Mouse (Mus musculus) heart, adult 2 months (tissue): ENCODE data around the gene Olfr877. TPM values are rescaled to one million over a fixed set of nuclear protein-coding genes. Genes with fewer than 3 reads are reported as not detected.

Source experiments
- DNase-seq, 2 experiments: peaks; one replicate each; pipeline ENCODE4 v3.0.0; 2021
- H3K27ac ChIP-seq: fragments of 200-600 bp; 2 replicates; pipeline ENCODE4 v1.8.1; 2022
- H3K27me3 ChIP-seq: fragments of 200-500 bp; 2 replicates; pipeline ENCODE4 v1.6.1; 2012; ENCODE audit warnings: mild to moderate bottlenecking, low read length, inconsistent platforms, mixed read lengths; ENCODE audit not compliant: control insufficient read depth, insufficient read depth
- H3K36me3 ChIP-seq: fragments of 200-500 bp; 2 replicates; pipeline ENCODE4 v1.6.1; 2012; ENCODE audit warnings: low read length, inconsistent platforms; ENCODE audit not compliant: control insufficient read depth, insufficient read depth
- H3K4me1 ChIP-seq: fragments of 200-500 bp; 2 replicates; pipeline ENCODE4 v1.6.1; 2011; ENCODE audit warnings: low read length; ENCODE audit not compliant: control insufficient read depth, insufficient read depth
- H3K4me3 ChIP-seq: fragments of 200-600 bp; 2 replicates; pipeline ENCODE4 v1.8.1; 2022
- H3K79me2 ChIP-seq: fragments of 200-500 bp; replicated peaks from 2 replicates; pipeline ENCODE4 v1.6.1; 2012; ENCODE audit warnings: mild to moderate bottlenecking, inconsistent platforms, low read length, moderate library complexity, mixed read lengths; ENCODE audit not compliant: control insufficient read depth, insufficient read depth
- H3K9ac ChIP-seq: fragments of 200-500 bp; 2 replicates; pipeline ENCODE4 v1.6.1; 2012; ENCODE audit warnings: low read depth, mild to moderate bottlenecking, control low read depth, inconsistent platforms, low read length, mixed read lengths
- CTCF ChIP-seq: fragments of 200-600 bp; IDR thresholded peaks from 2 replicates; pipeline ENCODE4 v1.8.1; 2022; ENCODE audit warnings: antibody characterized with exemption, mild to moderate bottlenecking, moderate library complexity
- EP300 ChIP-seq: fragments of 200-500 bp; IDR thresholded peaks from 2 replicates; pipeline ENCODE4 v1.6.1; 2011; ENCODE audit warnings: low read depth, low read length, control low read depth; ENCODE audit not compliant: insufficient read depth
- POLR2A ChIP-seq: fragments of 200-500 bp; IDR thresholded peaks from 2 replicates; pipeline ENCODE4 v1.6.1; 2011; ENCODE audit warnings: mild to moderate bottlenecking, low read depth, low read length, control low read depth; ENCODE audit not compliant: insufficient read depth
- WGBS: fragments of 180-500 bp; shearing (Covaris S2); methylation state at CpG from one replicate; pipeline ENCODE4 v1.1.7; 2018; 5-methylcytosine and 5-hydroxymethylcytosine counted together
- intact Hi-C: fragments of 180-260 bp; cut with DNase I; formaldehyde crosslinking; loops from one replicate; pipeline ENCODE4 v1.15.1; 2025
- polyA plus RNA-seq: library from polyadenylated mRNA; depleted of rRNA; stranded (reverse); fragments of >200 nt; gene quantifications from 2 replicates; pipeline ENCODE4 v1.2.3, GENCODE M21; 2012
- total RNA-seq, 2 experiments: library from RNA; stranded (reverse); gene quantifications; 2 replicates each; pipeline ENCODE4 v1.2.3; 2021

Gene Olfr877
- total and polyA plus RNA-seq, 3 experiments: not detected

DNA sequence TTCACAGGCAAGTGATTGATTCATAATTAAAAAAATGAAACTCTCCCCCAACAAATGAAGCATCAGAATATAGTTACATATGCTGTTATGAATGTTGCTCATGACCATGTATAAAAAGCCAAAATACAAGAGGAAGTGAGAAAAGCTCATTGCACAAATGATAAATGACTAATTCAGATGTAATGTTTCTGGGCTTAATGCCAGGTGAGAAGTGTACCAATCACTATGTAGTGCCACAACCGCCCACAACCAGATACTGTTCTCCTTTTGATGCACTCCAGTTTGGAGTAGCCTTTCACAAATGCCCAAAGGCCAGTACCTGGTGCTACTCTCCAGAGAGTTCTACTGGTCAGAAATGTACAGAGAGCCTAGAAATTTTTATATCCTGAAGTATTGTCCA is 20.7 kb upstream of the Olfr877 start:
- TF ChIP-seq EP300: no peak
- TF ChIP-seq CTCF: no peak
- TF ChIP-seq POLR2A: no peak
- no peaks in the 10 kb centered on the region for H3K27me3 ChIP-seq
- intact Hi-C loops: no loop called here

DNA sequence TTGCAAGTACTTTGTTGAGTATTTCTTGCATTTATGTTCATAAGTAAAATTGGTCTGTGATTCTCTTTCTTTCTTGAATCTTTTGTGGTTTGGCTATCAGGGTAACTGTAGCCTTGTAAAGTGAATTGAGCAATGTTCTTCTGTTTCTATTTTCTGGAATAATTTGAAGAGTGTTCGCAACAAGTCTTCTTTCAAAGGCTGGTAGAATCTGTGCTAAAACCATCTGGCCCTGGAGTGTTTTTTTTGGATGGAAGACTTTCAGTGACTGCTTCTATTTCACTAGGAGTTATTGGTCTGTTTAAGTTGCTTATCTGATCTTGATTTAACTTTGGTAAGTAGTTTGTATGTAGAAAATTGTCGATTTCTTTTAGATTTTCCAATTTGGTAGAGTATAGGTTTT is 4.8 kb upstream of the Olfr877 start:
- no peak for TF ChIP-seq CTCF
- TF ChIP-seq POLR2A: no peak
- TF ChIP-seq EP300: no peak
- Histone ChIP-seq H3K36me3 (no peaks in the 10 kb centered on the region), H3K79me2 (no peaks in the 10 kb centered on the region), H3K4me3 (no peak overlapping the region), H3K27me3 (no peaks in the 10 kb centered on the region), H3K9ac (no peak overlapping the region), H3K27ac (no peak overlapping the region), H3K4me1 (no peaks in the 10 kb centered on the region)
- 66% methylated on average over 2 of the region's 2 CpGs for WGBS
- intact Hi-C loops: no loop called here
- no peak for DNase-seq

More for the DNA sequence above, 20.7 kb upstream of the Olfr877 start:
- Histone ChIP-seq H3K4me1 (no peaks in the 10 kb centered on the region), H3K9ac (no peak overlapping the region), H3K27ac (no peak overlapping the region), H3K4me3 (no peak overlapping the region), H3K36me3 (no peaks in the 10 kb centered on the region), H3K79me2 (no peaks in the 10 kb centered on the region)
- DNase-seq: no peak
- 24% methylated on average over 1 of the region's 1 CpGs for WGBS

DNA sequence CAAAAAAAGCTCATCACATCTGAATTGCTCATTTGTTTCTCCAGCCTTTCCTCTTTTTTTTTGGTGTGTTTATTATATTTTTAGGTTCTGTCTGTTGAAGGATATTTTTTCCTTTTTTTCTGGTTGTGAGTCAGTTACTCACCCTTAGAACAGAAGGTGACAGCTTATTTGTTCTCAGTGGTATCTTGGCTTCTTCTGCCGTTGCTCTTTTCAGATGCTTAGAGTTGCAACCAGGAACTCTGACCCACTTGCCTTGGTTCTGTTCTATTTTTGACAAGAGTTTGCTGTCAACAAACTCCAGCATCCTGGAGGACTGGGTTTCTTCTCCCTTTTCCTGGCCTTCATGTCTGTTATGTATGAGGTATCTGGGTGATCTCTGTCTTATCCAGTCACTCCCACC is 9.3 kb downstream of the Olfr877 start:
- DNase-seq: no peak
- no peak overlapping the region for H3K27ac ChIP-seq
- no peaks in the 10 kb centered on the region for H3K4me1 ChIP-seq
- 12% methylated on average over 1 of the region's 1 CpGs for whole genome bisulfite sequencing
- no peaks in the 10 kb centered on the region for H3K79me2 ChIP-seq
- no peak overlapping the region for H3K9ac ChIP-seq
- intact Hi-C loops: no loop called here
- H3K27me3 ChIP-seq: no peaks in the 10 kb centered on the region
- TF ChIP-seq CTCF (no peak), EP300 (no peak)
- H3K36me3 ChIP-seq: no peaks in the 10 kb centered on the region
- no peak overlapping the region for H3K4me3 ChIP-seq

DNA sequence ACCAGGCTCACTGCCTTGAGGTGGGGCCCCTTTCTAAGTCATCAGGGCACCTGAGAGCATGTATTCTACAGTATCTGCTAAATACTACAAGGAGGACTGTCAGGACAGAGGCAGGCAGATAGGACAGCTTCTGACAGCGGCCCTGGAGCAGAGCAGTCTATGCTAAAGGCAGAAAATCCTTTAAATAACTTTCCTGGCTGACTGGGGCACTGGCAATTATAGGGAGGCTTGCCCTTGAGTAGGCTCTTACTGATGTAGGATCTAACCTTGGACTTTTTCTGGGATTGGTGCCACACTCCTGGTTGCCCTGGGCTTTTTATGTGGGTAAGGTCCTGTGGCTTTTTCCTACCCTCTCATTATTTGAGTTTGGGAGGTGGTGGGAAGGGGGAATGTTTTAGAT is 16.2 kb downstream of the Olfr877 start:
- no peak overlapping the region for H3K9ac ChIP-seq
- no peak overlapping the region for H3K27ac ChIP-seq
- H3K4me3 ChIP-seq: no peak overlapping the region
- intact Hi-C loops: no loop called here
- no peak for TF ChIP-seq POLR2A
- no peak for TF ChIP-seq EP300
- H3K27me3 ChIP-seq: no peaks in the 10 kb centered on the region
- H3K36me3 ChIP-seq: no peaks in the 10 kb centered on the region
- no peak for DNase-seq
- no peaks in the 10 kb centered on the region for H3K79me2 ChIP-seq
- no peaks in the 10 kb centered on the region for H3K4me1 ChIP-seq
- 32% methylated on average over 1 of the region's 1 CpGs for WGBS

DNA sequence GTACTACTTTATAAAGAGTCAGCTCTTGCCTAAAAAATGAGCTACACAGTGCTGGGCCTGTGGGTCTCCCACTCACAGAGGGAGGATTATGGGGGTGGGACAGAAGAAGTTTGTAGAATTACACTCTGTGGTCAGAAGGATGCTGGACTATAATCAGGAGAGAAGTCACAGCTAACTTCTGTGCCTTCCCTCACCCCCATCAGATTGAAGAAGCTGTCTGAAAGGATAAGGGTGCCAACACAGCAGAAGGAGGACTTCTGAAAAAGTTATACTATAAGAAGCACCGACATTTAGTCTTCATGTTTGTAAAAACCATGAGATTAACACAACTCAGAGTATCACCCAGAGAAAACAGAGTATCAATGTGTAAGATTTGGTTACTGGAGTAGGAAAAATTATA is 17.0 kb downstream of the Olfr877 start:
- H3K4me3 ChIP-seq: no peak overlapping the region
- no peak for DNase-seq
- H3K27ac ChIP-seq: no peak overlapping the region
- no peaks in the 10 kb centered on the region for H3K27me3 ChIP-seq
- H3K79me2 ChIP-seq: no peaks in the 10 kb centered on the region
- intact Hi-C loops: no loop called here
- no peaks in the 10 kb centered on the region for H3K36me3 ChIP-seq
- no peak overlapping the region for H3K9ac ChIP-seq
- no peak for TF ChIP-seq POLR2A
- no peak for TF ChIP-seq EP300
- TF ChIP-seq CTCF: no peak
- no peaks in the 10 kb centered on the region for H3K4me1 ChIP-seq
- WGBS: 78% methylated on average over 1 of the region's 1 CpGs

DNA sequence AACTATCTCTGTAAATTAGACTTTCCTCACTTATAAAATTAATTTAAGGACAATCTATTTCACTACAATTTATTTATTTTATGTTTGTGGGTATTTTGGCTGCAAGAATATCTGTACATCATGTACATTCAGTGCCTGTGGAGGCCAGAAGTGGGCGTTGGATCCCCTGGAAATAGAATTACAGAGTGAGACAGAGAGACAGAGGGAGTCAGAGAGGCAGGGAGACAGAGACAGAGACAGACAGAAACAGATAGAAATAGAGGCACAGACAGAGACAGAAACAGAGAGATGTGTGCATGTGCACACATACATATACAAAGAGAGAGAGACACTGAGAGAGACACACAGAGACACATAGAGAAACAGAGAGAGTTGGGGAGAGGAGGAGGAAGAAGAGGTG is 17.5 kb downstream of the Olfr877 start:
- intact Hi-C loops: no loop called here
- no peaks in the 10 kb centered on the region for H3K36me3 ChIP-seq
- WGBS: 55% methylated on average over 1 of the region's 1 CpGs

More for the DNA sequence above, 17.5 kb downstream of the Olfr877 start:
- TF ChIP-seq EP300 (no peak), POLR2A (no peak), CTCF (no peak)
- H3K79me2 ChIP-seq: no peaks in the 10 kb centered on the region
- H3K27me3 ChIP-seq: no peaks in the 10 kb centered on the region
- no peak overlapping the region for H3K27ac ChIP-seq
- no peak for DNase-seq
- no peak overlapping the region for H3K4me3 ChIP-seq
- no peaks in the 10 kb centered on the region for H3K4me1 ChIP-seq
- no peak overlapping the region for H3K9ac ChIP-seq
